Mouse (Mus musculus) thymus, postnatal 0 days (tissue): ENCODE measurements around the gene Nxt2. TPM values are rescaled to one million over a fixed set of nuclear protein-coding genes. Genes with fewer than 3 reads are reported as not detected.
"Not testable (repeated sequence)": the region's sequence is repeated elsewhere in the genome, so short reads cannot be mapped to it uniquely, and the experiment has no call there.

Experiments used
- DNase-seq: peaks from one replicate; pipeline ENCODE4 v3.0.0-alpha.2; 2015; ENCODE audit warnings: low spot score
- polyA plus RNA-seq: library from polyadenylated mRNA; unstranded; fragments of >200 nt; fragmentation: Nextera tagmentation; extraction: Ambion mirVana; gene quantifications from 2 replicates; pipeline ENCODE4 v1.2.1, GENCODE M21; 2015

The Nxt2 gene
- polyA plus RNA-seq = 8.5 and 8.6 TPM in 2 replicates

DNA sequence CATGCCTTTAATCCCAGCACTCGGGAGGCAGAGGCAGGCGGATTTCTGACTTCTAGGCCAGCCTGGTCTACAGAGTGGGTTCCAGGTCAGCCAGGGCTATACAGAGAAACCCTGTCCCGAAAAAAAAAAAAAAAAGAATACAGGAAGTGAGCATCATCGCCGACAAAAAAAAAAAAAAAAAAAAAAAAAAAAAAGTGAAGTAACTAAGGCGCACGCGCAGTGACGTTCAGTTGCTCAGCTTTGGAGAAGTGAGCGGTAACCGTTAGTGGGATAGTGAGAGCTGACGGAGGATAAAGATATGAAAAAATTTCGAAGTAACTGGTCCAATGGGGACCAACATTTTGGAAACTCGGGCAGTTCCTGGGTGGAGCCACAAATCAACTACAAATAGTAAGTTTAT is at the start of gene Nxt2:
Gene Nxt2, plus strand, starts transcription at position 229 of the 400 bp plus-strand sequence.
- DNase-seq = no peak

- no peak for DNase-seq
These were observed 49.6 kb upstream of the Nxt2 start for GRCm38 (mm10) chrX:142176981-142177380.

DNA sequence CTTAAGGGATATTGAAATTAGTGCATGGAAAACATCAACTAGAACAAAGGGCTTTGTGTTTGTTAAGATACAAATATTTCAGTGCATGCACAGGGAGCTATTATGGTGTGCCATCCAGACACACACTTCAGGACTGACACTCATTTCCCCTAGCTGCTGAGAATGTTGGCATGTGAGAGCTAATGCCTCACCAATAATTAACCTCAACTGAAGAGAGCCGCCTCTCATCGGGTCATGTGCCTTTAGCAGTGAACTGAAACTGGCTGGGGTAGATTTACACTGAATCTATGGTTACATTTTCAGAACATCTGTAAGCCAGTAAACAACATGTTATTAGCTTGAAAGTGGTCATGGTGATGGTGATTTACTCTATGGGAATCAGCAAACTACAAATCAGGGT is 44.5 kb upstream of the Nxt2 start:
- DNase-seq = no peak

- no peak for DNase-seq
These were observed 37.4 kb upstream of the Nxt2 start for GRCm38 (mm10) chrX:142189023-142189703.

DNA sequence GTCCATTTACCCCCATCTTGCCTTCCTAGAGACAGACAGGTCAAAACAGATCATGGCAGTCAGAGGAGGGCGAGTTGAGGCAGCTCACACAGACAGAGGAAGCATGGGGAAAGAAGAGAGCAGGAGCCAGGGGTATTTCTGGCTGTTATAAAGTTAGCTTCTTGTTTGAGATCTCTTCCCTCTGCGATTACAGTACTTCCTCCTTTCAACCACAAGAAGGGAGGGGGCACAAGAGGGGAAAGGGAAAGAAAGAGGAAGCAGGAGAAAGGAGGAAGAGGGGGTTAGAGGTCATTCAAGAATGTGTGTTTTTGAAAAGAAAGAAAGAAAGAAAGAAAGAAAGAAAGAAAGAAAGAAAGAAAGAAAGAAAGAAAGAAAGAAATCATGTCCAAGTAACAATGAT is 36.2 kb upstream of the Nxt2 start:
- DNase-seq = no peak

DNA sequence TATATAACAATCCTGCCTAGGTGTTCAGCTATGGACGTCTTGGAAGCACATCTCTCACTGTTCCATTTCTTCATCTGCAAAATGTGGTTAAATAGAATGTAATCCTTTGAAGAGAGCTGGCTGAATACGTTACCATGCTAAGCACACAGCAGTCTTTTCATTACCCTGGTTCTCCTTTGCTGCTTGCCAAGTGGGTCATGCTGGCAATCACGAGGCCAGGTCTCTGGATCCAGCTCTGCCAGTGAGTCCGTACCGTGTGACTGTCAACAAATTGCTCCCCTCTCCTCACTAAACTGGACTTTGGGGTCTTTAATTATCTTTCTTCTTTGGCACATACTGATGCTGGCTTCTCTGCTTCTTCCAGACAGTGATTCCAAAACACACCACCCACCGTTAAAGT is 32.1 kb upstream of the Nxt2 start:
- no peak for DNase-seq

- no peak for DNase-seq
These were observed 31.0 kb upstream of the Nxt2 start for GRCm38 (mm10) chrX:142195551-142195950.

DNA sequence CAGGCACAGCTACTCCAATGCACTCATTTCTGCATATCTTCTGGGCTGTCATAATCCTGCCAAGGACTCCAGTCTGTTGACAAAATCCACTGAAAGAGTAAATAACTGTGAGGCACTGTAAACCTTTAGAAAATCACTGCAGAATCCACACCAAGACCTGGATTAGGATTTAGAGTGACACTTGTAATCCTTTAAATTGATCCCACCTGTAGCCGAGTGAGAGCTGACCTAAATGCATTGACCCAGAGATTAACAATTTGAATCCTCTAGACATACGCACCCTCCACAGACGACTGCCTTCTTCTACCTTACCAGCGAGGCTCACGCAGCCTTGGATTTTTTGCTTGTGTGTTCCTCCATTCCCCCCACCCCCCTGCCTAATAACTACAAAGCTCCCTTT is 29.7 kb upstream of the Nxt2 start, which contains the start of gene Gucy2f:
Gene Gucy2f, minus strand, starts transcription at position 101 of the 400 bp plus-strand sequence.
- DNase-seq = no peak

- DNase-seq = peak; percentile 43
These were observed 26.3 kb upstream of the Nxt2 start for GRCm38 (mm10) chrX:142200295-142200694.

DNA sequence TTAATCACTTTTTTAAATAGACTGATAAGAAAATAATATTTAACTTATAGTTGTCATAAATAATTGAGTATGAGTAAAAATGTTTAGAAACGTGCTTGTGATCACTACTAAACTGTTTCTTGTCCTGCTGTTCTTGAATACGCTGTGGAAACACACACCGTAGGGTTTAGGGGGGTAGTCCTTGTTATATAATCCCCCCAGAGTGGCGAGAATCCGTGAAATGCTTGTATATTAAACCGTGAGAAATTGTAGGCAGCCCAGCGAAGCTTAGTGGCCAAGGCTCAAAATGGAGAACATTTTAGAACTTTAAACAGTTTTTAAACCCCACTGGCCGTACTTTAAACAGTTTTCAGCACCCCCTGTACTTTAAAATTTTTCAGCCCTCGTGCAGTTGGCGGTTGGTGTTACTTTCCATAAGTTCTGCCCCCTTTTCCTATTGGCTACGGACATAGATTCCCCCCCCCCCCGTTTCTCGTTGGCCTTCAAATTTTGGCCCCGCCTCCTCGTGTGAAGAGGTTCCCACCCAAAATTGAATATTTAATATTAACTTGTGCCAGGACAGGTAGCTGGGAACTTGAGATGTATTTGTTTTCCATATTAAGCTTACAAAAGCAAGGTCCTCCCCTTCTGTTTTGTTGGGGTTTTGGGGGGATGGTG is 956 bp downstream of the Nxt2 start:
- peak; percentile 68 for DNase-seq

DNA sequence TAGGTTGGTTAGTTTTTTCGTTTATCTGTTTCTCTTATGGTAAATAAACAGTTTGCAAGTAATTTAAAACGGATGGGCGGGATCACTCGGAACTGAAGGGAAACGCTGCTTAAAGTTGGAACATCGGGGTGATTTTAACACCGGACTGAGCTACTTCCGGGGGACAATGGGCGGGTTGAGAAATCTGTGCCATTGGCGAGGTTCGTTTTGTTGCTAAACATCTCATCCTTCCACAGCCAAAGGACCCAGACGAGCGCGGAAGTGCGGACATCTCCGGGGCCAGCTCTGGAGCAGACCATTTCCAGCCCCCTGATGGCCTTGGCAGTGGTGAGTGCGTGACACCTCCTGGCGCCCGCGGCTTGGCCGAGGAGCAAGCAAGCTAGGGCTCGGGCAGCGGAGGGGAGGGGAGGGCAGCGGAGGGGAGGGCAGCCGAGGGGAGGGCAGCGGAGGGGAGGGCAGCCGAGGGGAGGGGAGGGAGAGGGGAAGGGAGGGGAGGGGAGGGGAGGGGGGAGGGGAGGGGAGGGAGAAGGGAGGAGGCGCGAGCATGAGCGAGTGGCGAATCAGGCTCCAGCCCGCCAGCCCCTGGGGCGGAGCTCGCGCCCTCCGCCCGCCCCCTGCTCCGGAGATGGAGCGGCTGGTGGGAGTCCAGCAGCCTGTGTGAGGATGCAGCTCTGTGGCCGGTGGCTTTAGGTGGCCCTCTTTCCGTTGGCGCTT is 1.6 kb downstream of the Nxt2 start:
- DNase-seq = peak; percentile 66

DNA sequence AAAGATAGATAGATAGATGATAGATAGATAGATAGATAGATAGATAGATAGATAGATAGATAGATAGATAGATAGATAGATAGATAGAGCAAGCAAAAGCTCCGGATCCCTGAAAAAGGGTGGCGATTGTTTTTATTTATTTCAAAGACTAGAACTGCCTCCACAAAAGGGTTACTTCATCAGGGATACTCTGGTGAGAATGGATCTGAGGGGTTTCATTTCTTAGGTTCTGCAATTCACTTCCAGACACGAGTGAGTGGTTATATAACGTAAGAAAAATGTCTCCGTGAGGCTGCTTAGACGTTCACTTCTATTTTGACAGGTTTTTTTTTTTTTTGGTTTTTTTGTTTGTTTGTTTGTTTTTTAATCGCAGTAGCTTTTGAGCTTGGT is 2.2 kb downstream of the Nxt2 start:
- DNase-seq = no peak

- DNase-seq = not testable (repeated sequence)
These were observed 9.6 kb downstream of the Nxt2 start for GRCm38 (mm10) chrX:142236146-142236545.

GRCm38 (mm10) chrX:142237101-142237500 is 10.5 kb downstream of the Nxt2 start:
- DNase-seq = no peak

DNA sequence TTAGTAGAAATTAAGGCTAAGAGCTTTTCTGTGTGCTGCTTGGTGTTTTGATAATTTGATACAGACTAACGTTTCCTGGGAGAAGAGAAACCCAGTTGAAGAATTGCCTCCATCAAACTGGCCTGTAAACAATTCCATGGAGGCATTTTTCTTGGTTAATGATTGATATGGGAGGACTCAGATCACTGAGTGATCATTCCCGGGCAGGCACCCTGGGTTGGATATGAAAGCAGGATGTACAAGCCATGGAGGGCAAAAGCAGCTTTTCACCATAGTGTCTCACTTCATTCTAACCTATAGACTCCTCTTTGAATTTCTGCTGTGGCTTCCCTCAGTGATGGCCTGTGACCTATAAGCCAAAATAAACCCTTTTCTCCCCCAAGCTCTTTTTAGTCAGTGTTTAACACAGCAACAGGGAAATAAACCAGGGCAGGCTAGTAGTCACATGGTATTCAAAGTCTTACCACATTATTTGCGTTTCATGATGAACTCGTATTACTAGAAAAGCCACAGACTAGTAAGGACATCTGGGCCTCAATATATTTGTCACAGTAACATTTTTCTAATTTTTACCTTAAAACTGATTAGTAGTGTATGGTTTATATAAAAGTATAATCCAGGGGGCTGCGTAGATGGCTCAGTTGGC is 19.2 kb downstream of the Nxt2 start:
- no peak for DNase-seq

- no peak for DNase-seq
These were observed 23.6 kb downstream of the Nxt2 start for GRCm38 (mm10) chrX:142250008-142250736.

- DNase-seq = no peak
These were observed 49.5 kb downstream of the Nxt2 start for GRCm38 (mm10) chrX:142276031-142276430.

GRCm38 (mm10) chrX:142276573-142276972 is 50.0 kb downstream of the Nxt2 start:
- no peak for DNase-seq

- DNase-seq = no peak
These were observed 59.3 kb downstream of the Nxt2 start for GRCm38 (mm10) chrX:142285905-142286304.
